Mouse (Mus musculus) hindbrain, embryonic 10.5 days (tissue): Measurements from ENCODE around the gene Prpf40a. TPM values are rescaled to one million over a fixed set of nuclear protein-coding genes. Genes with fewer than 3 reads are reported as not detected.

ENCODE experiments used
- DNase-seq: peaks from one replicate; pipeline ENCODE4 v3.0.0-alpha.2; 2017; ENCODE audit warnings: low spot score
- H3K27ac ChIP-seq: fragments of 300-500 bp; sonication (generic); 2 replicates; pipeline ENCODE4 v1.5.1; 2016; ENCODE audit warnings: mild to moderate bottlenecking, moderate library complexity
- H3K27me3 ChIP-seq: fragments of 300-500 bp; sonication (generic); 2 replicates; pipeline ENCODE4 v1.6.1; 2016; ENCODE audit warnings: mild to moderate bottlenecking; ENCODE audit not compliant: poor library complexity, insufficient read depth, severe bottlenecking
- H3K36me3 ChIP-seq: fragments of 300-500 bp; sonication (generic); 2 replicates; pipeline ENCODE4 v1.6.1; 2016; ENCODE audit warnings: mild to moderate bottlenecking, moderate library complexity
- H3K4me1 ChIP-seq: fragments of 300-500 bp; sonication (generic); replicated peaks from 2 replicates; pipeline ENCODE4 v1.6.1; 2016; ENCODE audit warnings: mild to moderate bottlenecking
- H3K4me3 ChIP-seq: fragments of 300-500 bp; sonication (generic); 2 replicates; pipeline ENCODE4 v1.5.1; 2016; ENCODE audit warnings: mild to moderate bottlenecking, moderate library complexity
- H3K9me3 ChIP-seq: fragments of 300-500 bp; sonication (generic); 2 replicates; pipeline ENCODE4 v1.6.1; 2016; ENCODE audit warnings: mild to moderate bottlenecking, moderate library complexity
- WGBS: fragments of 180-500 bp; shearing (Covaris S2); methylation state at CpG from one replicate; pipeline ENCODE4 v1.1.7; 2016; 5-methylcytosine and 5-hydroxymethylcytosine counted together
- polyA plus RNA-seq: library from polyadenylated mRNA; unstranded; fragments of >200 nt; fragmentation: Nextera tagmentation; extraction: Ambion mirVana; gene quantifications from 2 replicates; pipeline ENCODE4 v1.2.1, GENCODE M21; 2016

Prpf40a gene
- 145 and 194 TPM in 2 replicates for polyA plus RNA-seq

DNA sequence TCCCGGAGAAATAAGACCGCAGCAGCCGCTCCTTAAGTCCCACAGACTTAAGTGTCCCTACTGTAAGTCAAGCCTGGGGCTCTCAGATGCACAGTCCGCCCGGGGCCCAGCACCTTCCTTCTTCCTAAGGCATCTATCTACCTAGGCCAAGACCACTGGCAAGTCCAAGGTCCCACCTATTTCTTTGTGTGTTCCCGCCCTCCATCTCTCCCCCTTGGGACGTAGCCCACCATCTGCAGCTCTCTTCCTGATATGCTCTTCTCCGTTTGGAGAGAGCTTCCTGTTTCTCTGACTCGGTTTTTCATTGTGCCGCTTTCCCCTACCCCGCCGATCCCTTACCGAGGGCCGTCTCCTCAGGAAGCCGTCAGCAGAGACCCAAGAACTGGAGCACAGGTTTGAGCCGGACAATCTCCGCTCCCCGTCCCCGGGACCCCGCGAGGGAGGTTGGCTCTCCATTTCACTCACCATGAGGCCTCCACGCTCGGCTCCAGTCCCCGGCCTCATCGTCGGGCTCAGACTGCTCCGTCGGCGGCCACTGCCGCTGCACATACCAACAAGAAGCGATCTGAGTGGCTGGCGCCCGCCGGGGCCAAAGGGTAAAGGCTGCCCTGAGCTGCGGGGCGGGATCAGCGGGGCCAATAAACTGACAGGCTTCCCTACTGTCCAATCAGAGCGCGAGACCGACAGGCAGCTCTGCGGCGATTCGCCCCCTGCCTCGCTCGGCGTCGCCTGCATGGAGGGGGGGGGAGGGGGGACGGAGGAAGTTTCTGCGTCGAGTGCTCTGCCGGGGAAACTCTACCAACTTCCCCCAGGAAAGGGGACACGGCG lies at the start of gene Prpf40a:
TSS of gene Prpf40a (minus strand) at position 601 of the 828 bp plus-strand sequence.
- Histone ChIP-seq H3K27ac (peak within 1 kb of the TSS; percentile 98), H3K4me1 (peaks cover 25% of the 10 kb centered on the region), H3K9me3 (no peaks in the 10 kb centered on the region), H3K4me3 (peak within 1 kb of the TSS; percentile 92), H3K27me3 (no peaks in the 10 kb centered on the region), H3K36me3 (peaks cover 62% of the 10 kb centered on the region)
- DNase-seq = peak; percentile 100
- under 1% methylated on average over 53 of the region's 53 CpGs for WGBS

DNA sequence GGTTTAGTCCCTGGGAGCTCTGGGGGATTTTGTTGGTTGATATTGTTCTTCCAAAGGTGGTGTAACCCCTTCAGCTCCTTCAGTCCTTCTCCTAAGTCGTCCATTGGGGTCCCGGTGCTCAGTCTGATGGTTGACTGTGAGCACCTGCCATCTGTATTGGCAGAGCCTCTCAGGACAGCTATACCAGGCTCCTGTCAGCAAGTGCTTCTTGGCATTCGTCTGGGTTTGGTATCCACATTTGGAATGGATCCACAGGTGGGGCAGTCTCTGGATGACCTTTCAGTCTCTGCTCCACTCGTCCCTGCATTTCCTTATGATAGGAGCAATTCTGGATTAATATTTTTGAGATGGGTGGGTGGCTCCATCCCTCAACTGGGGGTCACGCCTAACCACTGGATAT lies 31.2 kb upstream of the Prpf40a start:
- H3K9me3 ChIP-seq = peaks cover 9% of the 10 kb centered on the region; the same call in 1 of the 2 replicates
- WGBS = 89% methylated on average over 5 of the region's 5 CpGs
- no peak for DNase-seq
- no peaks in the 10 kb centered on the region for H3K4me1 ChIP-seq
- no peak overlapping the region for H3K4me3 ChIP-seq
- no peak overlapping the region for H3K27ac ChIP-seq
- H3K36me3 ChIP-seq = peaks cover 62% of the 10 kb centered on the region
- H3K27me3 ChIP-seq = no peaks in the 10 kb centered on the region

- H3K4me1 ChIP-seq = no peaks in the 10 kb centered on the region
- no peak overlapping the region for H3K4me3 ChIP-seq
- no peak for DNase-seq
- H3K9me3 ChIP-seq = no peaks in the 10 kb centered on the region
- no peak overlapping the region for H3K27ac ChIP-seq
- H3K27me3 ChIP-seq = no peaks in the 10 kb centered on the region
- 96% methylated on average over 1 of the region's 1 CpGs for WGBS
- H3K36me3 ChIP-seq = peaks cover 99% of the 10 kb centered on the region
Observed at GRCm38 (mm10) chr2:53213493-53213892, 22.4 kb upstream of the Prpf40a start.

GRCm38 (mm10) chr2:53206749-53207148 lies 15.7 kb upstream of the Prpf40a start:
- Histone ChIP-seq H3K36me3 (peaks cover 75% of the 10 kb centered on the region), H3K9me3 (no peaks in the 10 kb centered on the region), H3K4me1 (no peaks in the 10 kb centered on the region), H3K4me3 (no peak overlapping the region), H3K27ac (no peak overlapping the region), H3K27me3 (no peaks in the 10 kb centered on the region)
- DNase-seq = no peak

DNA sequence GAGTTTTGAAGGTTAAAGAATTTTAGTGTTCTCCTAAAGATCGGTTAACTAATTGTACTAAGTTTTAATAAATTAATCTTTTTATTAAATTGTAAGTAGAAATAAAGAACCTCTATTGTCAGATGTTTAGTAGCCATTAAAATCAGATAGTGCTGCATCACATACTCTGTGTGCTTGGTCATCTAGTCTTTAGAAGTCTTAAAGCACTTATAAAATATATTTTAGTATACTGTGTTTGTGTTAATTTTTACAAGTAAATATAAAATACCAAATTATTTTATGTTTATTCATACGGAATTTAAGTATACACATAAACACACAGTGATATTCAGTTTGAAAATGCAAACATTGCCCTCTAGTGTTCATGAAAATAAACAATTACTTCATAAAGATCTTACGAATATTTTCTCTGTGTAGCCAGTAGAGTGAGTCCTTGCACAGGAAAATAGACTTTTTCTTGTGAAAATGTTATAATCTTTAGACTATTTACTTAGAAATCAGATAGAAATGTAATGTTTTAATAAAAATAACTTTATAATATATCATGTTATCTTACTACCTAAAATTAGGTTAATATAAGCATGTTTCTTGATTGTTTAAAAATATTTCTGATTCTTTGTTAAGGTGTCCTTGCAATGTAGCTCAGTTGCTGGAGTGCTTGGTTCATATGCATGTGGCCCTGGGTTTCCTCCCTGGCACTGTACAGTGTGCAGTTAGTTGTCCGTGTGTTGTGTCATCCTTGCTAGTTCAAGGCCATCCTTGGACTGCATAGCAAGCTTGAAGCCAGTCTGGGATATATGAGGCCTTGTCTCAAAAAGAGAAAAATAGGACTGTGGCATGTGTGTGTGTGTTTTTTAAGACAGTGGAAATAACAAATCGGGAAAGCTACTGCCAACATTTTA lies 13.5 kb upstream of the Prpf40a start:
- Histone ChIP-seq H3K4me3 (no peak overlapping the region), H3K27ac (no peak overlapping the region), H3K27me3 (no peaks in the 10 kb centered on the region), H3K9me3 (no peaks in the 10 kb centered on the region), H3K36me3 (peaks cover 75% of the 10 kb centered on the region), H3K4me1 (no peaks in the 10 kb centered on the region)
- no peak for DNase-seq
- 82% methylated on average over 5 of the region's 5 CpGs for WGBS

DNA sequence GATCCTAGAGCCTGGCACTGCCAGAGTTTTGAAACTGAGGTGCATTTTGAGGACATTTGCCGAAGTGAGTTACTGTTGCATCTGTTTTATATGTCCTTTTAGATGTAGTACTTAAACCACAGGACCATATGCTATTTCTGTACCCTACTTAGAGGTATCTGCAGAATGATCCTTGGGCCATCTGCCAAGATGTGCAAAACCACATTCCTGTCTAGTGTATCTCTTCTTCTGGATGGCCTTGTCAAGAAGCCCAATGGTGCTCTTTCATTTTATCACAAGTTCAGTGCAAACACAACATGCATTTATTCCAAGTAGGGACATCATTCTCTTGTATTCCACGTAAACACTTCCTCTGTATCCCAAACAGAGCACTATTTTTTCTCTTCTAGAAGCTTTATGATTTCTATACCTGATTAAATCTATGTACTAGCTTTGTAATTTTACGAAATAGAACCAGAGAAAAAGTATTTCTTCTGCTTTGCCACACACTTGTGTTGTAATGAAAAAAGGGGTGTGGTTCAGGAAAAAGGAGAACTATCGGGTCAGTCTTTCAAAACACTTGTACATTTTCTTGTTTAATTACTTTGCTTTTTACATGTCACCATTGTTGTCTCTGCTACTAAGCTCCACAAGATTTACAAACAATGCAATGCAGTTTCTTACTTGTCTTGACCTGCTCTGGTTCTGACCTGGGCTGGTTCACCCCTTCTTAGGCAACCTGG lies 9.2 kb upstream of the Prpf40a start:
- Histone ChIP-seq H3K9me3 (no peaks in the 10 kb centered on the region), H3K27ac (no peak overlapping the region), H3K36me3 (peaks cover 77% of the 10 kb centered on the region), H3K4me3 (no peak overlapping the region), H3K4me1 (no peaks in the 10 kb centered on the region), H3K27me3 (no peaks in the 10 kb centered on the region)
- WGBS = 95% methylated on average over 4 of the region's 4 CpGs
- DNase-seq = no peak

DNA sequence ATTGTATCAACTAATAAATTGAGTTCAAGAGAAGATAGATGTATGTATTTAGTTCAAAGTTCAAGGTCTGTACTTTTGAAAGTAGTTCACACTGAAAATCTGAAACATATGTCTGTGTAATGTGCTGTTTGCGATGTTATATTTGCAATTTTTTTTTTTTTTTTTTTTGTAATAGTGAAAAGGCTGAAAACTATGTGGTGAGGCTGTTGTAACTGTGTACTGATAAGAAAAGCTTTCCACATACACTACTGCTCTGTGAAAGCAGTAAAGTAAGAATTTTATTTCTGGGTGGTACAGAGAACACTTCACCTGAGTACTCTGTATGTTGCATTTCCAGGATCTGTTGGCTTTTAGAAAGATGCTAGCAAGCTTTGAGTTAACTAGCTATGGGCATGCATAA lies 8.1 kb upstream of the Prpf40a start:
- Histone ChIP-seq H3K4me3 (no peak overlapping the region), H3K27ac (no peak overlapping the region), H3K36me3 (peaks cover 88% of the 10 kb centered on the region), H3K4me1 (no peaks in the 10 kb centered on the region), H3K9me3 (no peaks in the 10 kb centered on the region), H3K27me3 (no peaks in the 10 kb centered on the region)
- DNase-seq = no peak
- WGBS = 93% methylated on average over 1 of the region's 1 CpGs

GRCm38 (mm10) chr2:53196431-53196830 lies 5.3 kb upstream of the Prpf40a start:
- Histone ChIP-seq H3K4me3 (no peak overlapping the region), H3K9me3 (no peaks in the 10 kb centered on the region), H3K27ac (no peak overlapping the region), H3K36me3 (peaks cover 71% of the 10 kb centered on the region), H3K27me3 (no peaks in the 10 kb centered on the region), H3K4me1 (peaks cover 12% of the 10 kb centered on the region)
- DNase-seq = no peak
- 92% methylated on average over 10 of the region's 10 CpGs for WGBS

DNA sequence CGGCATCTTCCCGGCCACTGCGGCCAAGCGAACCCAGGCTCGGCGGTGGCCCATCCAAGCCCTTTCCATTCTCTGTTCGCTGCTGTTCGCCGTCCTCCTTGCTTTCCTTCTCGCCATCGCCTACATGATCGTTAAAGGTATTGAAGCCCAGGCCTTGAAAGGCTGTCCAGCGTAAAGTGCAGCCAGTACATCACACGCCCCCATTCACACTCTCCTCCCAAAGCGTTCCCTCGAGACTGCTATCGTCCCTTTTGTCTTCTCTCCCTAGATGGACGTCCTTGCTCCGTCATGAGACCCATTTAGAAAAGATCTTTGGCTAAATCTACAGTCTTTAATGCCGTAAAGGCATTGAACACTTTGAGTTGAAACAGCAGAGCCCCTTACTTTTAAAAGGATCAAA lies 1.3 kb upstream of the Prpf40a start:
- no peak for DNase-seq
- WGBS = under 1% methylated on average over 20 of the region's 20 CpGs
- H3K4me1 ChIP-seq = peaks cover 25% of the 10 kb centered on the region
- peak overlapping the region; percentile 92 for H3K4me3 ChIP-seq
- H3K27ac ChIP-seq = peak overlapping the region; percentile 98
- H3K27me3 ChIP-seq = no peaks in the 10 kb centered on the region
- no peaks in the 10 kb centered on the region for H3K9me3 ChIP-seq
- H3K36me3 ChIP-seq = peaks cover 62% of the 10 kb centered on the region

DNA sequence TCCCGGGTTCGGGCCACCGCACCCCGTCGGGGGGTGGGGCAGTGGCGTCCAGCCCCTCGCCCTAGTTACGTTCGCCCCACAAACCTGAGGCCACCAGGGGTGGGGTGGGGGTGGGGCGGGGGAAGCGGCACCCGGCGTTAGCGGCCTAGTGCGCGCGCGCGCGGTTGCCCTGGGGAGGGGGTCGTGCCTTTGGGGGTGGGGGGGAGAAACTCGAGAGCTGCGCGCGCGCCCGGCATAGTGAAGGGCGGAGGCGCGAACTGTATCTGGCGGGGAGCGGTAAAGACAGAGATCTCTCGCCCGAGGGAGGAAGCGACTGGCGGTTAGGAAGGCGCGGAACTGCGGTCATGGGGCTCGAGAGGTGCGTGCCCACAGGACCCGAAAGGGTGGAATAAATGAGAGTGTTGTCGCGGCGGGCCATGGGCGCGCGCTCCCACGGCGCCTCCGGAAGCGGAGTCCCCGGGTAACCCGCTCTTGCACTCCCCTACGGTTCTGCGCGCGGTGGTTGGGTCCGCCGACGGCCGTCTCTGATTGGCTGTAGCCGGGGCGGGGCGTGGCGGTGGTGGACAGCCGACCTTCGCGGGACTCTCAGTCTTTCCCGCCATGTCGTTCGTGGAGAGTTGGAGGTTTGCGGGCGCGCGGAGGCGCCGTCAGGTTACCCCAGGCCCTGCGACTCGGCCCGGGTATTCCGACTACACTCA lies 588 bp upstream of the Prpf40a start, which contains the start of gene Arl6ip6:
TSS of gene Arl6ip6 (plus strand) at position 204 of the 698 bp plus-strand sequence.
- under 1% methylated on average over 82 of the region's 82 CpGs for WGBS
- H3K36me3 ChIP-seq = peaks cover 62% of the 10 kb centered on the region

GRCm38 (mm10) chr2:53189811-53190210 lies 1.3 kb downstream of the Prpf40a start:
- no peaks in the 10 kb centered on the region for H3K27me3 ChIP-seq
- WGBS = 76% methylated on average over 3 of the region's 3 CpGs
- peak overlapping the region; percentile 92 for H3K4me3 ChIP-seq
- peak; percentile 9 for DNase-seq
- H3K36me3 ChIP-seq = peaks cover 62% of the 10 kb centered on the region
- no peak overlapping the region; the same call in 1 of the 2 replicates for H3K27ac ChIP-seq
- peaks cover 25% of the 10 kb centered on the region for H3K4me1 ChIP-seq
- H3K9me3 ChIP-seq = no peaks in the 10 kb centered on the region

More for the DNA sequence above, 588 bp upstream of the Prpf40a start, which contains the start of gene Arl6ip6:
- Histone ChIP-seq H3K4me1 (peaks cover 25% of the 10 kb centered on the region), H3K27ac (peak within 1 kb of the TSS; percentile 98), H3K4me3 (peak within 1 kb of the TSS; percentile 92), H3K27me3 (no peaks in the 10 kb centered on the region), H3K9me3 (no peaks in the 10 kb centered on the region)
- DNase-seq = peak; percentile 98

- Histone ChIP-seq H3K4me1 (peaks cover 4% of the 10 kb centered on the region; the same call in 1 of the 2 replicates), H3K4me3 (no peak overlapping the region), H3K9me3 (no peaks in the 10 kb centered on the region), H3K27ac (no peak overlapping the region), H3K36me3 (peaks cover 51% of the 10 kb centered on the region), H3K27me3 (no peaks in the 10 kb centered on the region)
- no peak for DNase-seq
Observed at GRCm38 (mm10) chr2:53179876-53180275, 11.2 kb downstream of the Prpf40a start.
